Mouse (Mus musculus) midbrain, postnatal 0 days (tissue): Measurements from ENCODE around the gene Gkap1. TPM values are rescaled to one million over a fixed set of nuclear protein-coding genes. Genes with fewer than 3 reads are reported as not detected.
A peak's percentile ranks its signal among the peaks of the same experiment; 100 is the strongest.

ENCODE experiments used
- ATAC-seq: fragments of 200-750 bp; cut with Nextera tagmentation; 2 replicates; pipeline ENCODE4 v1.8.0; 2017; ENCODE audit warnings: moderate number of reproducible peaks, mild to moderate bottlenecking, moderate TSS enrichment, moderate library complexity; ENCODE audit not compliant: low FRiP score
- DNase-seq: peaks from one replicate; pipeline ENCODE4 v3.0.0-alpha.2; 2015; ENCODE audit warnings: low spot score
- H3K27ac ChIP-seq: fragments of 300-500 bp; sonication (generic); 2 replicates; pipeline ENCODE4 v1.5.1; 2014; ENCODE audit warnings: low read depth, mild to moderate bottlenecking, low read length, mixed read lengths
- H3K27me3 ChIP-seq: fragments of 300-500 bp; sonication (generic); 2 replicates; pipeline ENCODE4 v1.6.1; 2014; ENCODE audit warnings: low read length, control low read depth, mixed read lengths; ENCODE audit not compliant: insufficient read depth
- H3K36me3 ChIP-seq: fragments of 300-500 bp; sonication (generic); 2 replicates; pipeline ENCODE4 v1.6.1; 2014; ENCODE audit warnings: low read length, control low read depth, mixed read lengths; ENCODE audit not compliant: insufficient read depth
- H3K4me1 ChIP-seq: fragments of 300-500 bp; sonication (generic); 2 replicates; pipeline ENCODE4 v1.6.1; 2014; ENCODE audit warnings: mild to moderate bottlenecking, control low read depth, antibody characterized with exemption, low read length, mixed read lengths; ENCODE audit not compliant: insufficient read depth
- H3K4me2 ChIP-seq: fragments of 300-500 bp; sonication (generic); 2 replicates; pipeline ENCODE4 v1.6.1; 2014; ENCODE audit warnings: low read depth, mild to moderate bottlenecking, low read length, mixed read lengths; ENCODE audit not compliant: poor library complexity, severe bottlenecking
- H3K4me3 ChIP-seq: fragments of 300-500 bp; sonication (generic); 2 replicates; pipeline ENCODE4 v1.5.1; 2014; ENCODE audit warnings: low read depth, mild to moderate bottlenecking, low read length, moderate library complexity
- H3K9ac ChIP-seq: fragments of 300-500 bp; sonication (generic); replicated peaks from 2 replicates; pipeline ENCODE4 v1.6.1; 2014; ENCODE audit warnings: mild to moderate bottlenecking, low read length, moderate library complexity, mixed read lengths; ENCODE audit not compliant: poor library complexity, severe bottlenecking
- H3K9me3 ChIP-seq: fragments of 300-500 bp; sonication (generic); 2 replicates; pipeline ENCODE4 v1.6.1; 2016; ENCODE audit warnings: low read length, control low read depth
- CTCF ChIP-seq: IDR thresholded peaks from 2 replicates; pipeline ENCODE4 v1.5.1; 2016; ENCODE audit warnings: antibody characterized with exemption, mild to moderate bottlenecking
- WGBS: fragments of 180-500 bp; shearing (Covaris S2); extraction: QIAGEN DNeasy Blood & Tissue Kit; methylation state at CpG from one replicate; pipeline ENCODE4 v1.1.7; 2014; 5-methylcytosine and 5-hydroxymethylcytosine counted together
- polyA plus RNA-seq: library from polyadenylated mRNA; unstranded; fragments of >200 nt; fragmentation: Nextera tagmentation; extraction: Ambion mirVana; gene quantifications from 2 replicates; pipeline ENCODE4 v1.2.1, GENCODE M21; 2015
- total RNA-seq: library from RNA; depleted of rRNA; stranded (reverse); fragments of >200 nt; gene quantifications from 2 replicates; pipeline ENCODE4 v1.2.3, GENCODE M21; 2014

Gene Gkap1
- total and polyA plus RNA-seq, 2 experiments from 2014 or later: 18.1 to 40.2 TPM

DNA sequence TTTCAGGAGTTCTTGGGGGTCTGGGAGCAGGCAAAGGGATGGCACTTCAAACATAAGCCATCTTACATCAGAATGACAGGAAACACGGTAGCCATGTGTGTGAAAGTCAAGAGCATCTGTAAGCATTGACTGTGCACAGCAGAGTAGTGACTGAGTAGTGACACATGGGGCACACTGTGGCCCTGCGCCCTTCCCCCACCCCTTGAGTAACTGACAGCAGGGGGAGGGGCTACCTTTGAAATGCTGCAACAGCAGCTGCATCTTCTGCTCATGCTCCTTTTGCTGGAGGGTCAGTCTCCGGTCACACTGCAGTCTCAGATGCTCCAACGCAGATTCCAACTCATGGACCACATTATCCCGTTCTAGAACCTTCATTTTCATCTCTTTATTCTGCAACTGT is 17.3 kb upstream of the Gkap1 start:
- no peak for ATAC-seq
- Histone ChIP-seq H3K4me2 (no peak overlapping the region), H3K27me3 (no peaks in the 10 kb centered on the region), H3K9ac (no peak overlapping the region), H3K27ac (no peak overlapping the region), H3K4me1 (no peaks in the 10 kb centered on the region), H3K36me3 (no peaks in the 10 kb centered on the region), H3K4me3 (no peak overlapping the region), H3K9me3 (no peaks in the 10 kb centered on the region)
- DNase-seq: no peak
- no peak for TF ChIP-seq CTCF
- 29% methylated on average over 5 of the region's 5 CpGs for WGBS

DNA sequence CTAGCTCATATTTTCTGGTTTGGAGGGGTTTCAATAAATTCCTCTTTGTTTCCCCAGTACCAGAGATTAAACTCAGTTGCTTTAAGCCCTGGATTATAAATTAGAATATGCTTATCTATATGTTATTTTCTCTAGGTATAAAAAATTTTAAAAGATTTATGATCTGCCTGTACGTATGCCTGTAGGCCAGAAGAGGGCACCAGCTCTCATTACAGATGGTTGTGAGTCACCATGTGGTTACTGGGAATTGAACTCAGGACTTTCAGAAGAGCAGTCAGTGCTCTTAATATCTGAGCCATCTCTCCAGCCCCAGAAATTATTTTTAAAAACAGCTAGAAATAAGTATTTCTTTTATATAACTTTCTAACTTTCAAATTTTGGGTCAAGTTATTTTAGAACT is 13.8 kb upstream of the Gkap1 start:
- ATAC-seq (no peak), DNase-seq (no peak)
- no peak overlapping the region for H3K4me2 ChIP-seq
- H3K9ac ChIP-seq: no peak overlapping the region
- H3K4me1 ChIP-seq: no peaks in the 10 kb centered on the region
- TF ChIP-seq CTCF: peak; percentile 38
- no peaks in the 10 kb centered on the region for H3K9me3 ChIP-seq
- WGBS: 74% methylated on average over 1 of the region's 1 CpGs
- no peaks in the 10 kb centered on the region for H3K36me3 ChIP-seq
- H3K27me3 ChIP-seq: no peaks in the 10 kb centered on the region
- H3K27ac ChIP-seq: no peak overlapping the region
- no peak overlapping the region for H3K4me3 ChIP-seq

DNA sequence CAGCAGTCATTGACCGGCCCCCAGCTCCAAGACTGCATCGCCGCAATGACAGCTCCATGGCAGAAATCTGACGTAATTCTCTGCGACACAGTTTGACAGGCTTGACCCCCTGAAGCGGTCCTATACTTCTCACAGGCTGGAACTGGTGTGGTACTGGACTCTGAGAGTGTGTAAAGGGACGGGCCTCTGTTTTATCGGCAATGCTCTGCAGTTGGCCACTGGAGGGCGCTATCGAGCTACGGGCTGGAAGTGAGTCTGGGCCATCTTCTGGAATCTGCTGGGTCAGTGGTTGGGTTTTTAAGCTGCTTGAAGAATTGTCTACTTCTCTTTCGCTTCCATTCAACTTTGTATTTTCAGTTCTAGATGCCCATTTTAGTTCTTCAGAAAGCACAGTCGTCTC is 12.3 kb upstream of the Gkap1 start:
- H3K27ac ChIP-seq: no peak overlapping the region
- H3K9me3 ChIP-seq: no peaks in the 10 kb centered on the region
- DNase-seq (peak; percentile 84), ATAC-seq (peak; percentile 44; the same call in 1 of the 2 replicates)
- TF ChIP-seq CTCF: peak; percentile 98
- H3K4me1 ChIP-seq: no peaks in the 10 kb centered on the region
- H3K4me3 ChIP-seq: no peak overlapping the region
- H3K27me3 ChIP-seq: no peaks in the 10 kb centered on the region
- 10% methylated on average over 13 of the region's 13 CpGs for WGBS
- H3K9ac ChIP-seq: no peak overlapping the region
- H3K36me3 ChIP-seq: no peaks in the 10 kb centered on the region
- no peak overlapping the region for H3K4me2 ChIP-seq

DNA sequence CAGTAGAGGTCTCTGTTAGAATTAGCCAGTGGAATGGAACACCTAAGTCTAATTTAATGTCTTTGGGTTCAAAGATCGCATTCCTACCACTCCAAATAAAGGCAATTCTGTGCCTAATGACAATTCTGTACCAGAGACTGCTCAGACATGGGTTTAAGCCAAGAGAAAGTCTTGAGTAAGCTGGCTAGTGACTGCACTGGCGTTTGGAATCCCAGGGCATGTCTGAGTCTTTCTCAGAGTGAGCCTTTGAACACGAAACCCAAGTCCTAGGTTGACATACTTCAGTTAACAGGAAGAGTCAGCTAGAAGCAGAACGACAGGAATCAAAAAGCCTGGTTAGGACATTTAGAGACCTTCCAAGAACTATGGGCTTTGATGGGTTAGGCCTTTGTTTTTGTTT is 8.0 kb upstream of the Gkap1 start:
- no peak for ATAC-seq
- no peak for TF ChIP-seq CTCF
- Histone ChIP-seq H3K36me3 (no peaks in the 10 kb centered on the region), H3K4me1 (no peaks in the 10 kb centered on the region), H3K27ac (no peak overlapping the region), H3K9me3 (no peaks in the 10 kb centered on the region), H3K4me3 (no peak overlapping the region), H3K9ac (no peak overlapping the region), H3K27me3 (no peaks in the 10 kb centered on the region), H3K4me2 (no peak overlapping the region)
- no peak for DNase-seq
- WGBS: 45% methylated on average over 4 of the region's 4 CpGs

- Histone ChIP-seq H3K27me3 (no peaks in the 10 kb centered on the region), H3K4me2 (no peak overlapping the region), H3K27ac (no peak overlapping the region), H3K9ac (no peak overlapping the region), H3K4me3 (no peak overlapping the region), H3K36me3 (no peaks in the 10 kb centered on the region), H3K9me3 (no peaks in the 10 kb centered on the region), H3K4me1 (no peaks in the 10 kb centered on the region)
- 71% methylated on average over 4 of the region's 4 CpGs for WGBS
- DNase-seq: no peak
- ATAC-seq: no peak
- no peak for TF ChIP-seq CTCF
These were observed 6.4 kb upstream of the Gkap1 start for GRCm38 (mm10) chr13:58281936-58282335.

- Histone ChIP-seq H3K9ac (no peak overlapping the region), H3K4me3 (no peak overlapping the region), H3K9me3 (no peaks in the 10 kb centered on the region), H3K4me1 (no peaks in the 10 kb centered on the region), H3K27ac (no peak overlapping the region), H3K36me3 (no peaks in the 10 kb centered on the region), H3K4me2 (no peak overlapping the region), H3K27me3 (no peaks in the 10 kb centered on the region)
- WGBS: 89% methylated on average over 3 of the region's 3 CpGs
- no peak for ATAC-seq
- no peak for TF ChIP-seq CTCF
- no peak for DNase-seq
These were observed 5.0 kb upstream of the Gkap1 start for GRCm38 (mm10) chr13:58280528-58280927.
